Mouse (Mus musculus): ENCODE data around the gene Bpifb3.

Gene Bpifb3

GRCm38 (mm10) chr2:153917930-153918329, at the start of gene Bpifb3:
Gene Bpifb3, plus strand, starts transcription at chr2:153918230.
- no peak for DNase-seq (ENCODE audit: low read depth, low spot score)

GRCm38 (mm10) chr2:153870984-153871383, 47.0 kb upstream of the Bpifb3 start, which contains the start of gene Sun5:
Gene Sun5, minus strand, starts transcription at chr2:153871084.
- no peak for DNase-seq (ENCODE audit: low read depth, low spot score)

- DNase-seq (ENCODE audit: low read depth, low spot score) = no peak
Measured at GRCm38 (mm10) chr2:153874745-153875144, 43.3 kb upstream of the Bpifb3 start, which contains the start of gene Bpifb2. Gene Bpifb2, plus strand, starts transcription at chr2:153875045.

GRCm38 (mm10) chr2:153899111-153899510, 18.9 kb upstream of the Bpifb3 start:
- no peak for DNase-seq (ENCODE audit: low read depth, low spot score)

- DNase-seq (ENCODE audit: low read depth, low spot score) = no peak
Measured at GRCm38 (mm10) chr2:153900088-153900487, 17.9 kb upstream of the Bpifb3 start, which contains the start of gene Bpifb6. Gene Bpifb6, plus strand, starts transcription at chr2:153900388.

- no peak for DNase-seq (ENCODE audit: low read depth, low spot score)
Measured at GRCm38 (mm10) chr2:153902726-153903125, 15.3 kb upstream of the Bpifb3 start.

- no peak for DNase-seq (ENCODE audit: low read depth, low spot score)
Measured at GRCm38 (mm10) chr2:153906626-153907025, 11.4 kb upstream of the Bpifb3 start.

- DNase-seq (ENCODE audit: low read depth, low spot score) = no peak
Measured at GRCm38 (mm10) chr2:153914151-153914550, 3.9 kb upstream of the Bpifb3 start.

- no peak for DNase-seq (ENCODE audit: low read depth, low spot score)
Measured at GRCm38 (mm10) chr2:153921246-153921645, 3.2 kb downstream of the Bpifb3 start.

GRCm38 (mm10) chr2:153929871-153930413, 11.9 kb downstream of the Bpifb3 start:
- peak; percentile 66 for DNase-seq (ENCODE audit: low read depth, low spot score)

GRCm38 (mm10) chr2:153931125-153931524, 13.1 kb downstream of the Bpifb3 start:
- DNase-seq (ENCODE audit: low read depth, low spot score) = peak; percentile 45

- no peak for DNase-seq (ENCODE audit: low read depth, low spot score)
Measured at GRCm38 (mm10) chr2:153933311-153933710, 15.3 kb downstream of the Bpifb3 start.

- DNase-seq (ENCODE audit: low read depth, low spot score) = peak; percentile 64
Measured at GRCm38 (mm10) chr2:153935348-153935747, 17.3 kb downstream of the Bpifb3 start.

- no peak for DNase-seq (ENCODE audit: low read depth, low spot score)
Measured at GRCm38 (mm10) chr2:153937843-153938242, 19.8 kb downstream of the Bpifb3 start, which contains the start of gene Bpifb4. Gene Bpifb4, plus strand, starts transcription at chr2:153938212.

- peak; percentile 74 for DNase-seq (ENCODE audit: low read depth, low spot score)
Measured at GRCm38 (mm10) chr2:153943537-153943936, 25.5 kb downstream of the Bpifb3 start.

- no peak for DNase-seq (ENCODE audit: low read depth, low spot score)
Measured at GRCm38 (mm10) chr2:153944567-153944966, 26.5 kb downstream of the Bpifb3 start.

- peak; percentile 84 for DNase-seq (ENCODE audit: low read depth, low spot score)
Measured at GRCm38 (mm10) chr2:153952897-153953296, 34.9 kb downstream of the Bpifb3 start.

GRCm38 (mm10) chr2:153953836-153954235, 35.8 kb downstream of the Bpifb3 start:
- peak; percentile 95 for DNase-seq (ENCODE audit: low read depth, low spot score)

- DNase-seq (ENCODE audit: low read depth, low spot score) = no peak
Measured at GRCm38 (mm10) chr2:153962821-153963331, 44.8 kb downstream of the Bpifb3 start.

GRCm38 (mm10) chr2:153963334-153963733, 45.3 kb downstream of the Bpifb3 start:
- DNase-seq (ENCODE audit: low read depth, low spot score) = no peak

GRCm38 (mm10) chr2:153970221-153970620, 52.2 kb downstream of the Bpifb3 start:
- DNase-seq (ENCODE audit: low read depth, low spot score) = no peak

- no peak for DNase-seq (ENCODE audit: low read depth, low spot score)
Measured at GRCm38 (mm10) chr2:153974582-153974981, 56.6 kb downstream of the Bpifb3 start, which contains the start of gene Bpifa6. Gene Bpifa6, plus strand, starts transcription at chr2:153974945.

Measured in R1 (cell line).